Mouse (Mus musculus) MEL (cell line): ENCODE data around the gene Rtp1. TPM values are rescaled to one million over a fixed set of nuclear protein-coding genes. Genes with fewer than 3 reads are reported as not detected.

Experiments used
- DNase-seq: peaks from one replicate; pipeline ENCODE4 v3.0.0; 2011; ENCODE audit warnings: low read depth, low spot score
- H3K27ac ChIP-seq: 2 replicates; pipeline ENCODE4 v1.5.1; 2012; ENCODE audit warnings: low read depth, mild to moderate bottlenecking, control low read depth, low read length, moderate library complexity; ENCODE audit not compliant: control insufficient read depth
- H3K27me3 ChIP-seq, 2 experiments: fragments of 150-350 bp in 1 of 2; sonication (generic) in 1 of 2; 2 replicates each; pipeline ENCODE4 v1.6.1; 2012; ENCODE audit warnings: low read length in 2 of 2, mild to moderate bottlenecking in 2 of 2, improper control_type of control experiment in 1 of 2, moderate library complexity in 1 of 2; ENCODE audit not compliant: insufficient read depth in 2 of 2, control insufficient read depth in 1 of 2
- H3K36me3 ChIP-seq, 2 experiments: 2 replicates each; pipeline ENCODE4 v1.6.1; 2012 to 2014; ENCODE audit warnings: low read length in 2 of 2, improper control_type of control experiment in 1 of 2, inconsistent platforms in 1 of 2, mild to moderate bottlenecking in 1 of 2; ENCODE audit not compliant: insufficient read depth in 2 of 2, control insufficient read depth in 1 of 2
- H3K4me1 ChIP-seq, 2 experiments: fragments of 150-350 bp in 1 of 2; sonication (generic) in 1 of 2; 2 replicates each; pipeline ENCODE4 v1.6.1; 2012; ENCODE audit warnings: low read length in 2 of 2, improper control_type of control experiment in 1 of 2, mild to moderate bottlenecking in 1 of 2; ENCODE audit not compliant: insufficient read depth in 2 of 2, control insufficient read depth in 1 of 2
- H3K4me3 ChIP-seq, 2 experiments: fragments of 150-350 bp in 1 of 2; sonication (generic) in 1 of 2; 2 replicates each; pipeline ENCODE4 v1.5.1; 2012; ENCODE audit warnings: low read depth in 2 of 2, low read length in 2 of 2, mild to moderate bottlenecking in 2 of 2, moderate library complexity in 2 of 2, control low read depth in 1 of 2, improper control_type of control experiment in 1 of 2; ENCODE audit not compliant: control insufficient read depth in 1 of 2, insufficient read depth in 1 of 2
- H3K79me2 ChIP-seq: 2 replicates; pipeline ENCODE4 v1.6.1; 2012; ENCODE audit warnings: mild to moderate bottlenecking, low read length, moderate library complexity; ENCODE audit not compliant: control insufficient read depth, poor library complexity, insufficient read depth
- H3K9ac ChIP-seq: 2 replicates; pipeline ENCODE4 v1.6.1; 2012; ENCODE audit warnings: low read depth, mild to moderate bottlenecking, control low read depth, low read length, moderate library complexity; ENCODE audit not compliant: control insufficient read depth, poor library complexity, severe bottlenecking
- H3K9me3 ChIP-seq: fragments of 150-350 bp; sonication (generic); replicated peaks from 2 replicates; pipeline ENCODE4 v1.6.1; 2012; ENCODE audit warnings: mild to moderate bottlenecking, low read length, improper control_type of control experiment, moderate library complexity; ENCODE audit not compliant: insufficient read depth
- BHLHE40 ChIP-seq: IDR thresholded peaks from 2 replicates; pipeline ENCODE4 v1.6.1; 2012; ENCODE audit warnings: low read depth, mild to moderate bottlenecking, inconsistent platforms, low read length, improper control_type of control experiment, borderline replicate concordance
- CTCF ChIP-seq, 3 experiments: IDR thresholded peaks in 2 of 3; conservative IDR thresholded peaks in 1 of 3; 2 replicates each; pipeline ENCODE4 v1.5.1; 2011 to 2012; ENCODE audit warnings: low read length in 3 of 3, low read depth in 2 of 3, mild to moderate bottlenecking in 2 of 3, improper control_type of control experiment in 1 of 3, inconsistent platforms in 1 of 3, mixed read lengths in 1 of 3, moderate library complexity in 1 of 3; ENCODE audit not compliant: control insufficient read depth in 1 of 3, insufficient read depth in 1 of 3, poor library complexity in 1 of 3, severe bottlenecking in 1 of 3
- E2F4 ChIP-seq: IDR thresholded peaks from 2 replicates; pipeline ENCODE4 v1.6.1; 2011; ENCODE audit warnings: low read depth, low read length, improper control_type of control experiment, borderline replicate concordance
- EP300 ChIP-seq, 2 experiments: IDR thresholded peaks; 2 replicates each; pipeline ENCODE4 v1.6.1; 2011; ENCODE audit warnings: improper control_type of control experiment in 2 of 2, low read length in 2 of 2, low read depth in 1 of 2, mild to moderate bottlenecking in 1 of 2
- GABPA ChIP-seq: IDR thresholded peaks from 2 replicates; pipeline ENCODE4 v1.6.1; 2012; ENCODE audit warnings: low read depth, mild to moderate bottlenecking, inconsistent platforms, low read length, improper control_type of control experiment, moderate library complexity
- HCFC1 ChIP-seq: IDR thresholded peaks from 2 replicates; pipeline ENCODE4 v1.6.1; 2012; ENCODE audit warnings: low read depth, mild to moderate bottlenecking, inconsistent platforms, low read length, improper control_type of control experiment, moderate library complexity
- KAT2A ChIP-seq: conservative IDR thresholded peaks from 2 replicates; pipeline ENCODE4 v1.6.1; 2012; ENCODE audit warnings: low read depth, low read length, improper control_type of control experiment, inconsistent platforms
- MEF2A ChIP-seq: IDR thresholded peaks from 2 replicates; pipeline ENCODE4 v1.6.1; 2014; ENCODE audit warnings: low read depth, mild to moderate bottlenecking, inconsistent platforms, low read length, improper control_type of control experiment; ENCODE audit not compliant: poor library complexity, insufficient replicate concordance, severe bottlenecking; ENCODE audit errors: extremely low read depth
- MYB ChIP-seq: IDR thresholded peaks from 2 replicates; pipeline ENCODE4 v1.6.1; 2011; ENCODE audit warnings: mild to moderate bottlenecking, low read depth, low read length, improper control_type of control experiment
- MYC ChIP-seq: IDR thresholded peaks from 2 replicates; pipeline ENCODE4 v1.6.1; 2011; ENCODE audit warnings: low read depth, mild to moderate bottlenecking, low read length, improper control_type of control experiment, moderate library complexity
- NELFE ChIP-seq: IDR thresholded peaks from 2 replicates; pipeline ENCODE4 v1.6.1; 2011; ENCODE audit warnings: low read depth, low read length, improper control_type of control experiment
- NRF1 ChIP-seq: IDR thresholded peaks from 2 replicates; pipeline ENCODE4 v1.6.1; 2014; ENCODE audit warnings: low read depth, mild to moderate bottlenecking, inconsistent platforms, low read length, improper control_type of control experiment, moderate library complexity; ENCODE audit not compliant: poor library complexity, insufficient read depth, severe bottlenecking
- POLR2A ChIP-seq, 2 experiments: IDR thresholded peaks; 2 replicates each; pipeline ENCODE4 v1.6.1; 2011 to 2012; ENCODE audit warnings: low read length in 2 of 2, mild to moderate bottlenecking in 2 of 2, control low read depth in 1 of 2, improper control_type of control experiment in 1 of 2, low read depth in 1 of 2, moderate library complexity in 1 of 2; ENCODE audit not compliant: control insufficient read depth in 1 of 2, insufficient read depth in 1 of 2, poor library complexity in 1 of 2
- POLR2AphosphoS2 ChIP-seq: IDR thresholded peaks from 2 replicates; pipeline ENCODE4 v1.6.1; 2011; ENCODE audit warnings: low read length, improper control_type of control experiment
- POLR2AphosphoS5 ChIP-seq: IDR thresholded peaks from 2 replicates; pipeline ENCODE4 v1.6.1; 2012; ENCODE audit warnings: low read depth, borderline replicate concordance, mild to moderate bottlenecking, inconsistent platforms, low read length, moderate library complexity, mixed read lengths
- RCOR1 ChIP-seq: IDR thresholded peaks from 2 replicates; pipeline ENCODE4 v1.6.1; 2012; ENCODE audit warnings: low read depth, mild to moderate bottlenecking, inconsistent platforms, low read length, improper control_type of control experiment
- SIN3A ChIP-seq: IDR thresholded peaks from 2 replicates; pipeline ENCODE4 v1.6.1; 2012; ENCODE audit warnings: low read length, improper control_type of control experiment, inconsistent platforms
- SMC3 ChIP-seq: IDR thresholded peaks from 2 replicates; pipeline ENCODE4 v1.6.1; 2011; ENCODE audit warnings: low read depth, low read length, improper control_type of control experiment
- TCF12 ChIP-seq: IDR thresholded peaks from 2 replicates; pipeline ENCODE4 v1.6.1; 2014; ENCODE audit warnings: low read depth, mild to moderate bottlenecking, inconsistent platforms, low read length, improper control_type of control experiment, moderate library complexity
- UBTF ChIP-seq: IDR thresholded peaks from 2 replicates; pipeline ENCODE4 v1.6.1; 2012; ENCODE audit warnings: low read depth, mild to moderate bottlenecking, inconsistent platforms, low read length, improper control_type of control experiment, moderate library complexity, borderline replicate concordance; ENCODE audit not compliant: insufficient read depth
- USF1 ChIP-seq: IDR thresholded peaks from 2 replicates; pipeline ENCODE4 v1.6.1; 2014; ENCODE audit warnings: low read depth, mild to moderate bottlenecking, inconsistent platforms, low read length, improper control_type of control experiment, moderate library complexity
- USF2 ChIP-seq, 2 experiments: IDR thresholded peaks; 2 replicates each; pipeline ENCODE4 v1.6.1; 2011 to 2012; ENCODE audit warnings: improper control_type of control experiment in 2 of 2, low read length in 2 of 2, borderline replicate concordance in 1 of 2, inconsistent platforms in 1 of 2, low read depth in 1 of 2, mild to moderate bottlenecking in 1 of 2; ENCODE audit not compliant: insufficient read depth in 1 of 2
- ZMIZ1 ChIP-seq: IDR thresholded peaks from 2 replicates; pipeline ENCODE4 v1.6.1; 2012; ENCODE audit warnings: low read depth, mild to moderate bottlenecking, inconsistent platforms, low read length, improper control_type of control experiment, moderate library complexity
- polyA plus RNA-seq, 2 experiments: library from polyadenylated mRNA; stranded (reverse) in 1 of 2; unstranded in 1 of 2; fragments of >175 nt in 1 of 2; fragments of >200 nt in 1 of 2; gene quantifications; 2 replicates each; pipeline versions ENCODE4 v1.2.1 to v1.2.4; 2012; ENCODE audit warnings: low replicate concordance in 2 of 2, low read depth in 1 of 2; ENCODE audit not compliant: insufficient read length in 2 of 2, insufficient read depth in 1 of 2, missing spikeins in 1 of 2
- total RNA-seq: library from RNA; depleted of rRNA; stranded (reverse); fragments of 300-350 nt; gene quantifications from 2 replicates; pipeline ENCODE4 v1.2.3, GENCODE M21; 2012

The Rtp1 gene
- total and polyA plus RNA-seq, 3 experiments, result not detected

- no peak for TF ChIP-seq HCFC1
- no peak for TF ChIP-seq GABPA
- TF ChIP-seq USF2 (IDR thresholded peaks at IDR 0.05; ENCODE audit: borderline replicate concordance in 1 of 2, insufficient read depth in 1 of 2, low read depth in 1 of 2, low read length in 2 of 2), result no peak
- no peak for TF ChIP-seq TCF12
- no peak for TF ChIP-seq MYC
- no peak for TF ChIP-seq BHLHE40
- no peak for TF ChIP-seq KAT2A
- TF ChIP-seq NRF1, result no peak
- no peak for TF ChIP-seq NELFE
- no peak for TF ChIP-seq POLR2AphosphoS2
- no peak for TF ChIP-seq POLR2A (IDR thresholded peaks at IDR 0.05; ENCODE audit: control insufficient read depth in 1 of 2, insufficient read depth in 1 of 2, low read depth in 1 of 2, low read length in 2 of 2, poor library complexity in 1 of 2)
- TF ChIP-seq POLR2AphosphoS5, result no peak
- no peak for DNase-seq
- no peak overlapping the region for H3K27ac ChIP-seq
Observed at GRCm38 (mm10) chr16:23423825-23424224, 5.1 kb upstream of the Rtp1 start.

DNA sequence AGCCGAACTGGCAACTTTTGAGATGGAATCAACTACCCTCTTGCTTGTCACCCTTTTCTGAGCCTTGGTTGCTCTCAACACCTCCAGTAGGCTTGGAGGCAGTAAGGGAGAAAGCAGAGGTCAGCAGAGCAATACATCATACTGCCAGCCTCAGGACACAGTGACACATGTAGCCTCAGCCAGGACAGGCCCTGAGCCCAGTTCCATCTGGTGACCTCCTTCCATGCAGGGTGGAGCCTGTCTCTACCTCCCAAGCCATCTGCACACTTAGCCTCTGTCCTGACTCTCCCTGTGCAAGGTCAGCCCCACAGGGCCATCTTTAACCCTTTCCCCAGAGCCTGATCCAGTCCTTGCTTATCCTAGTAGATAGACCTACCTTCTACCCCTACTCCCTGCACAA lies 1.2 kb upstream of the Rtp1 start:
- H3K27me3 ChIP-seq, result no peaks in the 10 kb centered on the region
- TF ChIP-seq SIN3A, result no peak
- TF ChIP-seq MYB, result no peak
- no peak for TF ChIP-seq RCOR1
- no peak for TF ChIP-seq E2F4
- no peak for TF ChIP-seq USF1
- TF ChIP-seq GABPA, result no peak
- no peak for TF ChIP-seq POLR2A (IDR thresholded peaks at IDR 0.05; ENCODE audit: control insufficient read depth in 1 of 2, insufficient read depth in 1 of 2, low read depth in 1 of 2, low read length in 2 of 2, poor library complexity in 1 of 2)
- no peak for TF ChIP-seq ZMIZ1
- no peak for TF ChIP-seq SMC3
- TF ChIP-seq UBTF, result no peak
- no peak for TF ChIP-seq EP300 (IDR thresholded peaks at IDR 0.05; ENCODE audit: low read depth in 1 of 2, low read length in 2 of 2)
- no peak for TF ChIP-seq CTCF (IDR thresholded peaks at IDR 0.05 in 2 of 3, conservative IDR thresholded peaks at IDR 0.05 in 1 of 3; ENCODE audit: control insufficient read depth in 1 of 3, insufficient read depth in 1 of 3, low read depth in 2 of 3, low read length in 3 of 3, poor library complexity in 1 of 3, severe bottlenecking in 1 of 3)
- TF ChIP-seq POLR2AphosphoS2, result no peak
- no peak for TF ChIP-seq TCF12
- no peak for TF ChIP-seq MEF2A
- TF ChIP-seq MYC, result no peak
- DNase-seq, result no peak

More at GRCm38 (mm10) chr16:23423825-23424224, 5.1 kb upstream of the Rtp1 start:
- Histone ChIP-seq H3K9ac (no peak overlapping the region), H3K27me3 (no peaks in the 10 kb centered on the region), H3K4me3 (no peak overlapping the region), H3K79me2 (no peaks in the 10 kb centered on the region), H3K36me3 (no peaks in the 10 kb centered on the region), H3K9me3 (no peaks in the 10 kb centered on the region), H3K4me1 (no peaks in the 10 kb centered on the region)

More for the DNA sequence above, 1.2 kb upstream of the Rtp1 start:
- no peak overlapping the region for H3K9ac ChIP-seq
- H3K79me2 ChIP-seq, result no peaks in the 10 kb centered on the region
- H3K27ac ChIP-seq, result no peak overlapping the region
- H3K36me3 ChIP-seq, result no peaks in the 10 kb centered on the region
- no peak overlapping the region for H3K4me3 ChIP-seq
- no peaks in the 10 kb centered on the region for H3K9me3 ChIP-seq
- H3K4me1 ChIP-seq, result no peaks in the 10 kb centered on the region
